Mouse (Mus musculus): ENCODE measurements around the gene Gcg. TPM values are rescaled to one million over a fixed set of nuclear protein-coding genes. Genes with fewer than 3 reads are reported as not detected.

Gcg gene
- 0.17 TPM for polyA plus RNA-seq (2017; shearing (Covaris generic))

GRCm38 (mm10) chr2:62483550-62483949 is at the start of gene Gcg:
TSS of gene Gcg (minus strand) at chr2:62483650.

Other genes starting within 250 kb of the Gcg start
- 109 TPM for gene Dpp4, start 71.4 kb downstream of the Gcg start, polyA plus RNA-seq (2017; shearing (Covaris generic))
- gene Fap, start 90.4 kb upstream of the Gcg start, polyA plus RNA-seq (2017; shearing (Covaris generic)) = 0.26 TPM
- 16.1 TPM for gene Ifih1, start 162.6 kb upstream of the Gcg start, polyA plus RNA-seq (2017; shearing (Covaris generic))
- 0.50 TPM for gene Gca, start 180.6 kb upstream of the Gcg start, polyA plus RNA-seq (2017; shearing (Covaris generic))

Measured in CD4-positive, CD25-positive, alpha-beta regulatory T cell (primary cell).